Mouse (Mus musculus) cerebellum, adult 11-12 months (tissue): ENCODE results near the gene Hdgfl2.
"Not testable (repeated sequence)": the region's sequence is repeated elsewhere in the genome, so short reads cannot be mapped to it uniquely, and the experiment has no call there.

ENCODE experiments used
- DNase-seq: peaks from one replicate; pipeline ENCODE4 v3.0.0; 2022

Gene Hdgfl2

DNA sequence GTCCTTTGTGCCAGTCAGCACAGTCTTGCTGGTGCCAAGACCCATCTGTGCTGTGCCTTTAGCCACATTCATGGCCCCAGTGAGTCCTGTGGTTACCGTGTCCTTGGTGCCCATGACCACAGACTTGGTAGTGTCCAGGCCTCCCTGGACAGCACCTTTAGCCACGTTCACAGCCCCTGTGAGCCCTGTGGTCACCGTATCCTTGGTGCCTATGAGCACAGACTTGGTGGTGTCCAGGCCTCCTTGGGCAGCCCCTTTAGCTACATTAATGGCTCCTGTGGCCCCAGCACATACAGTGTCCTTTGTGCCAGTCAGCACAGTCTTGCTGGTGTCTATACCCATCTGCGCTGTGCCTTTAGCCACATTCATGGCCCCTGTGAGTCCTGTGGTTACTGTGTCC lies 27.0 kb downstream of the Hdgfl2 start:
- DNase-seq = not testable (repeated sequence)

DNA sequence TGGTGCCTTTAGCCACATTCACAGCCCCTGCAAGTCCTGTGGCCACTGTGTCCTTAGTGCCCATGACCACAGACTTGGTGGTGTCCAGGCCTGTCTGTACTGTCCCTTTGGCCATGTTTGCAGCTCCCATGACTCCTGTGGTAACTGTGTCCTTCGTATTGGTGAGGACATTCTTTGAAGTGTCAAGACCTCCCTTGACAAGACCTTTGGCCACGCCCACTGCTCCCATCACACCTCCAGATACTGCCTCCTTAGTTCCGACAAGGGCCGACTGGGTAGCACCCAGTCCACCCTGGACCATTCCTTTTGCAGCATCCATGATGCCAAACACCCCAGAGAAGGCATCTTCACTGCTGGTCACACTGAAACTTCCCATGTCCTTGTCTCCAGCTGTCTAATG lies 27.5 kb downstream of the Hdgfl2 start:
- no peak for DNase-seq

DNA sequence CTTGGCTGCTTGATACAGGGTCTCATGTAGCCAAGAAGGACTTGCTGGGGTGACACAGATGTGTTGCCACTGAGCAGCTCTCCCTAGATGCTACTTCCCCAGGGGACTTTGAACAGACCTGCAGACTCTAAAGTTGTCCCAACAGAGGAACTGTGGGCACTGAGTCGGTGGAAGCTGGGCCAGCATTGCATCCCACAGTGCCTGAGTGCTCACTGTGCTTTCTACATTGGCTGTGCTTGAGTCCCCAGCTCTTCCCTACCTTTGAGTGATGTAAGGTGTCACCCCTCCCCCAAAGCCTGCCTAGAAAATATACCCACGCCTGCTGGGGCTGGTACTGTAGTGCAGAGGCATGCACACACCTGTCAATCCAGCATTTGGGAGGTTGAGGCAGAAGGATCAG lies 28.3 kb downstream of the Hdgfl2 start:
- DNase-seq = no peak

- DNase-seq = no peak
Observed at GRCm38 (mm10) chr17:56108334-56109044, 29.1 kb downstream of the Hdgfl2 start.

DNA sequence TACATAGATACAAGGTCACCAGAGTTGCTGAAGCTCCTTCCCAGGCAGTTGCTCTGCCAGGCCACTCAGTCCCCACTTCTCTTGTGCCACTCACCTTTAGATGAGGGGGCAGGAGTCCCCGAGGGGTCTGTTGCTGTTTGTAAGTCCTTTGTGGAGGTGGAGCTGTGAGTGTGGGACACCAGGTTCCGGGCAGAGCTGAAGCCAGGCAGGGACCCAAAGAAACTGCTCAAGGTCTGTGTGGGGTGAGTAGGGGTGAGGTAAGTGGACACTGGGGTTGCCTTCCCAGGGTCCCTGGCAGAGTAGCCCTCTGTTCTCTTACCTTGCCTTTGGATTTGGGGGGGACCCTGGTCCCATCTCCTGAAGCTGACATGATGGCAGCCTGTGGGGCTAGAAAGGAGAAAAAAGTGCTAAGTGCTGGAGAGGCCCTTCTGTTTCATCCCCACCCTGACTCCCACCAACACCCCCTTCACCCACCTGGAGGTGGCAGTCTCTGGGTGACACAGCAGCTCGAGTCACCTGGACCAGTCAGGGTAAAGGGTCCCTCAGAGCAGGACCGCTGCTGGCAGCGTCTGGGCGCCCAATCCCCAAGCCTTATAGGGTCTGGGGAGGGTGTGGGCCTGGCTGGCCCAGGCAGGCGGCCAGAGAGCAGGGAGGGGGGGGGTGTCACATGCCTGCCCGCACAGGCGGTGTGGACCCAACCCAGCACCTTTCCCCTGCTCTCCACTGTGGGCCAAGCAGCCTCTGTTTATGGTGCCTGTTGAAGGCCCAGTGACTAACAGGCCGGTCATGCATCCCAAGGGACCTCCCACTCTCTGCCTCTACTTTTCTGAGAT lies 30.0 kb downstream of the Hdgfl2 start, which contains the start of gene Plin4:
Gene Plin4, minus strand, starts transcription at position 585 of the 833 bp plus-strand sequence.
- no peak for DNase-seq

DNA sequence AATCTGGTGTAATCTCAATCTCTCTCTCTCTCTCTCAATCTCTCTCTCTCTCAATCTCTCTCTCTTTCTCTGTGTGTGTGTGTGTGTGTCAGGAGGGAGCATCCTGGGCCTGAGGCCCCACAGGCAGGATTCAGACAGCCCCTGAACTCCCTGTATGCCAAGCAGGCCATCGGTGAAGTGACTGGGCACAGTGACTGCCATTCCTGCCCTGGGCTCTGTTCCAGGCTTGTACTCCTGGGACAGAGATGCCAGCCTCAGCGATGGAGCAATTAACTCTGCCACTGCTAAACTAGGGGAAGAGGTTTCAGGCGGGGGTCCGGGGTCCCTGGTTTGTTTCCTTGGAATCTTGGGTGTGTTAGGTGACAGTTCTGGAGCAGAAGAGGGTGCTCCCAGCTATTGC lies 31.1 kb downstream of the Hdgfl2 start:
- DNase-seq = no peak

DNA sequence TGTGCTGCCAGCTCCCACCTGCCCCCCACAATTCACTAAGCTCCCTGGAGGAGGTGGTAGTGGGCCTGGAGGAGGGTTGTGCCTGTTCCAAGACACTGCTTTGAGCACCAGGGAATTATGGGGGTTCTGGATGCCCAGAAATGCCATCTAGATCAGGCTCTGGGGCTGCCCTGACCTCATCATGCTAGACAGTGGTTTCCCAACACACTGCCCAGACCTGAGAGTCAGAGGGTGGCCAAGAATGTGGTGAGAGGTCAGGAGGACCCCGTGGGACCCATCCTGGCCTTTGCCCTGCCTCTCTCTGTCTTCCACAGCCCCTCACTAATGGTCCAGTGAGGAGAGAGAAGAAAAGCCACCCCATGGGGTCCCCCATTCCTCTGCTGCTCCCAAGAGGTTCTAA lies 31.6 kb downstream of the Hdgfl2 start:
- no peak for DNase-seq

DNA sequence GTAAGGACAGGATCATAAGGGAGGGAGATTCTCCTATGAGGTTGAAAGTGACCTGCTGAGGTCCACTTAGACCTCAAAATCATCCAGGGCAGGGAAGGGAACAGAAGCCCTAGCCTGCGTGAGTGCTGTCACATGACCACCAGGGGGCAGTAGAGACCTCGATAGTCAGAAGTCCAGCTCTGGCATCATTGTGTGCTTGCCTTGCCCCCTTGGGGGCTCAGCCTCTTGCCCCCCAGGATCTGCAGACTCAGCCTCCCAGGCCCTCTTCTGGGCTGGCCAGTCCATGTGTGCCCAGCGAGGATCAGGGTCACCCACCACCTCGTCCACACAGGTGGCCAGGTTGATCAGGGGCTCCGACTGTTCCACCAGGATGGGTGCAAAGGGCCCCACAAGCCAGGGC lies 32.4 kb downstream of the Hdgfl2 start:
- peak; percentile 59 for DNase-seq

GRCm38 (mm10) chr17:56112743-56113142 lies 33.3 kb downstream of the Hdgfl2 start:
- no peak for DNase-seq

GRCm38 (mm10) chr17:56116193-56116592 lies 36.8 kb downstream of the Hdgfl2 start:
- DNase-seq = no peak

DNA sequence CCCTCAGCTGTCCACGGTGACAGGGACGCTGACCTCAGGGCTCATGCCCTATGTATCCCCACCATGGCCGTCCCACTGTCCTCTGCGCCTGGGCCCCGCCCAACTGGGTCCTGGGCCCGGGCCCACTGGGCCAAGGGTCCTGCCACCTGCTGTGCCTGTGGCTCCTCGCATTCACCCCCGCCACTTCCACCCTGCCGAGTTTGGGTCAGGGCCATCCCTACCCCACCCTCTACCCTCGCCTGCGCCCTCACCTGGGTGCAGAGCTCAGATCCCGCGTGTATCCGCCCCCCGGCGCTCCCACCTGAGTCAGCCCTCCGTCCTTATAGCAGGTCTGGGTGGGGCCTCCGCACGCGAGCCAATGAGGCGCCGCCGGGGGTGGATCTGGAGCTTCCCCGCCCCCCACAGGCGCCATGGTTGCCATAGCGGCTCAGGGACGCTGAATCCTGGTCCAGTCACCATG lies 37.8 kb downstream of the Hdgfl2 start, which contains the start of gene Plin5:
Gene Plin5, minus strand, starts transcription at position 346 of the 460 bp plus-strand sequence.
- peak; percentile 48 for DNase-seq

- peak; percentile 28 for DNase-seq
Observed at GRCm38 (mm10) chr17:56119431-56119830, 40.0 kb downstream of the Hdgfl2 start.

DNA sequence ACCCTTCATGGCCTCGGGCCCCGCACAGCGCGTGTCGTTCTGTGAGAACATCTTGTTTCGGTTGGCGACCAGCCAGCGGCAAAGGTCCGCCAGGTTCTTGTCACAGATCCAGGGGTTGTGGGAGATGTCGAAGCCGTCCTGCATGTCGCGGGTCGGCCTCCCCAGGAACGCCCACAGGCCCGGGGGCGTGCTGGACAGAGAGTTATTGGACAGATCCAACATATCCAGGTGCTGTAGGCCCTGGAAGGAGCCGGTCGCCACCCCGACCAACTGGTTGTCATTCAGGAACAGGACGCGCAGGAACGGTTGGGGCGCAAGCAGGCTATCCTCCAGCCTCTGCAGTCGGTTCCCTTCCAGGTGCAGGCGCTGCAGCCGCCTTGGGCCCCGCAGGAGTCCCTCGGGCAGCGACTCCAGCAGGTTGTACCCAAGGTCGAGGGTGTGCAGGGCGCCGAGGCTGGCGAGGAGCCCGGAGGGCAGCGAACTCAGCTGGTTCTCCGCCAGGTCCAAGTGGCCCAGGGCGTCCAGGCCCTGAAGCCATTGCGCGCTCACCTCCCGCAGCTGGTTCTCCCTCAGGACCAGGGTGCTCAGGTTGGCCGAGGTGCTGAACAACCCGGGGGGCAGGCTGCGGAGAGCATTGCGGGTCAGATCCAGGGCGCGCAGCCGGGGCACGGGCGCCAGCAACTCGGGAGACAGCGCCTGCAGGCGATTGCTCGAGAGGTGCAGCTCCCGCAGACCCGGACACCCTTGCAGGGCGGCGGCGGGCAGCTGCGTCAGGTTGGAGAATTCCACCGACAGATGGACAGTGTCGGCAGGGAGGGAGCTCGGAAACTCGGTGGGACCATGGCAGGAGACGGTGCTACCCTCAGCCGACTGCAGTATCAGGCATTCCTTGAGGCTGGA lies 40.8 kb downstream of the Hdgfl2 start:
- peak; percentile 71 for DNase-seq

DNA sequence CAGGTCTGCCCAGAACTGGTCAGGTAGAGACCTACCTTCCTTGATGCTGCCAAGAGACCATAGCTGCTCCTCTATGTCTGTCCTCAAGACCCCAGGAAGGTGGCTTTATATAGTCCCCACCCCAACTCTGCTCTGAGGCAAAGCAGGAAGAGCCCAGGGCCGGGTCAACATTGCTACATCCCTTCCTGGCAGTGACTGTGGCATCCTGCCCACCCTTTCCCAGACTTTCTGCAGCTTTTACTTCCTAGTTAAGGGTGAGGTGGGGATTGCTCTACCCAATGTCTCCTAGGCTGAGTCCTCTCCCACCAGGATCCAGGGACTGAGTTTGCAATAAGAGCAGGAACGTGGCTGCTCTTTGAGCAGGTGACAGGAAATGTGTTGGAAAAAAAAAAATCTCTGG lies 42.4 kb downstream of the Hdgfl2 start, which contains the start of gene Lrg1:
Gene Lrg1, minus strand, starts transcription at position 176 of the 400 bp plus-strand sequence.
- no peak for DNase-seq

DNA sequence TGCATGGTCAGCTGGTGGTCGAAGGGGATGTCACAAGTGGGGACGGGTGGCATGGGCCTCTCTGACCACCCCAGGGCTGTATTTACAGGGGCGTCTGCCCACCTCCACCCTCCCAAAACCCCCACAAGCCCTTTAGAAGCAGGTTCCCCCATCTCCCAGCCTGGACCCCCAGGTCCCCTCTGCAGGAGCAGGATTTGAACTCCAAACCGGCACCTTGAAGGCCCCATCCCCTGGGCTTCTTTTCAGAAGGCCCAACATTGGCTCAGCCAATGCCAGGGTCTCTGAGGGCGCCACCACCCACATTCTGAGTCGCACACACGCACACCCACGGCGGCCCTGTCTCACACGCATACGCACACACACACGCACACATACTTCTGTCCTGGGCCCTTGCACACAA lies 43.7 kb downstream of the Hdgfl2 start:
- peak; percentile 23 for DNase-seq

GRCm38 (mm10) chr17:56123681-56124340 lies 44.4 kb downstream of the Hdgfl2 start:
- DNase-seq = peak; percentile 39

DNA sequence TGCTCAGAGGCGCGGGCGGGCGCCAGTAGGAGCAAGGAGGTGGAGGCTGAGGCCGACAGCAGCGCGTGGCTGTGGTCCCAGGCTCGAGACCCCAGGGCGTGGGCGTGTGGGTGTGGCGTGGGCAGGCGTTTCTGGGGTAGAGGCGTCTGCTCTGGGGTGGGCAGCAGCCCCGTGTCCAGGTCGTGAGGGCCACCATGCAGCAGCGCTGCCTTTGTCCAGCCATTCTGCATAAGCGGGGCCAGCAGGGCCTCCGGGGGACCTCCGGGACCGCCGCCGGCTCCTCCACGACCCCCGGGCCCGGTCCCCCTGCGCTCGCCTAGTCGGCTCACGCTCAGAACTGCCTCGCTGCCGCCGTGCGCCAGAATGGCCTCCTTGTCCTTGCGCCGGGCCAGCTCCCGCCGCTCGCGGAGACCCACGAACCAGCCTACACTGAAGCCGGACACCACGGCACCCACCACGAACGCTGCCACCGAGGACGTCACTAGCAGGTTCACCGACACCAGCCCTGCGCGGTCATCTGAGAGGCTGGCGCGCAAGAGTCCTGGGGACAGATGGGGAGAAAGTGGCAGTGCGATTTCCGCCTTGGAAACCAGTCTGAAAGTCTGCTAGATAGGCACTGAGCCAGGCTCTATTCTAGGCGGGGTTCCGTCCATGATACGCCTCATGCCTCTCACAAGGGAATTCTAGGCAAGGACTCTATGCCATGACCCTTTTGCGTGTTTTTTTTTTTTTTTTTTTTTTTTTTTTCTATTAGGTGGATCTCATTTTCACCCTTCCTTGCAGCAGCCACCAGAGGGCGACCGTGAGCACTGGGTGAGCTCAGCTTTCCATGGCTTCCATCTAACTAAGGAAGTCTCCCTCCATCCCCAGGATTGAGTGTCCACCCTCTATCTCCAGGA lies 45.2 kb downstream of the Hdgfl2 start:
- DNase-seq = peak; percentile 48

DNA sequence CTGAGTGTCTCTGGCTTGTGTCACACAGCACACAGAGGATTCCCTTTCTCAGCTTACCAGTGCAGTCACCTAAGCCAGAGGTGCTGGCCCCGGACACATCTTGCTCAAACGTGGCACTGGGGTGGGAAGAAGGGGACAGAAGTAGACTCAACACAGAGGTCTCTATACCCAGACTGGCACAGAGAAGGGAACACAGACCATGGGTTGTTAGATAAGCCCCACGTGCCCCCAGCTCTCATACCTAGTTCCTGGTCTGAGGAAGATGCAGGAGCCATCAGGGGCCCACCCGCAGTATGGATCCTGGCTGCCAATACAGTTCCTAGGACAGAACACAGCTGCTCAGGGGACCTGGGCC lies 45.8 kb downstream of the Hdgfl2 start:
- no peak for DNase-seq

GRCm38 (mm10) chr17:56126175-56126574 lies 46.7 kb downstream of the Hdgfl2 start:
- peak; percentile 29 for DNase-seq

DNA sequence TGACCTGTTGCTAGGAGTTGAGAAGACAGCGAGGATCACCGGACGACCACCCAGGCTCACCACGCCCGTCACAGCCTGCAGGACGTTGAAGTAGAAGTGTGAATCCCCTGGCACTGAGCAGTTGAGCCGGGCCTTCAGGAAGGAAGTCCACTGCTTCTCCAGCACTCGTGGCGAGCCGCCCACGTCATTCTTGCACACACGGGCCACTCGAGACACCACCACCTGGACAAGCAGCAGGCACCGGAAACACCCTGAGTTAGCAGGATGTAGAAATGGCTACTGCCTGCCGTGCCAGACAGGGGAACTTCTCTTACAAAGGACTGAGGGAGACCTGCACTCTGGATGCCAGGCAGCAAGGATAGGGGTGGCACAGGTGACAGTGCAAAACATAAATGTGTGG lies 48.8 kb downstream of the Hdgfl2 start:
- peak; percentile 48 for DNase-seq

DNA sequence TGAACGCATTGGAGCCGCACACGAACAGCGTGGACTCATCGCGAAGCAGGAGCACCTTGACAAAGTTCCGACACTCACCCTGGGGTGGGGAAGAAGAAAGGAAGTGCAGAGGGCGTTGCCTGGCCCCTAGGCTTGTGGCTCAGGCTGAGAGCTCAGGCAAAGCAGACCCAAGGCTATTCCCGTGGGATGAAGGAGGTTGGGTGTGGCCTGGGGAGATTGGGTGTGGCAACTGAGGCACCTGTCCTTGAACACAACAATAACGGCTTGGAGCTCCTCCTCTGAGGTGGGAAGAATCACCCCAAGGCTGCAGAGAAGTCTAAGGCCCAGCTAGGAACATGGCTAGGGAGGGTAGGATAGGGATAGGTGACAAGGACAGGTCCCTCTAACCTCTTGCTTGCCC lies 51.7 kb downstream of the Hdgfl2 start:
- peak; percentile 24 for DNase-seq
